Mouse (Mus musculus): ENCODE results near the gene Pdzrn3.

The Pdzrn3 gene

GRCm38 (mm10) chr6:101377167-101377934, at the start of gene Pdzrn3:
Pdzrn3 (minus strand) TSS chr6:101377897.
- DNase-seq (ENCODE audit: low read depth), result no peak

DNA sequence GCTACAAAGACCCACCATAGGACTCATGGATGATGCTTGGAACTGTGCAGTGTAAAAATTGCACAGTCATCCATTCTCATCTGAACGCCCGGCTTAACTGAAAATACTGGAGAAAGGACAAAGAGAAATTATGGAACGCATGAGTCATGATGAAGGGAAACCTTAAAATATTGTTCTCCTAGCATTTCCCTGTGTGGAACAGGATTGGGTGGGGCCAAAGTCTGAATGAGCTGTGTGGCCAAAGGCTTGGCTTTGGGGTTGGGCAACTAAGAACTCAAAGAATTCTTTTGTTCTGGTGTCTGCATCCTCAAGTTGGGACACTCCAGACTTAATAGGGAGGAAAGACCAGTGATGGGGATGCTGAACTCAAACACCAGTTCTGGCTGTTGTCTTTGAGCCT, 49.6 kb upstream of the Pdzrn3 start:
- no peak for DNase-seq (ENCODE audit: low read depth)

DNA sequence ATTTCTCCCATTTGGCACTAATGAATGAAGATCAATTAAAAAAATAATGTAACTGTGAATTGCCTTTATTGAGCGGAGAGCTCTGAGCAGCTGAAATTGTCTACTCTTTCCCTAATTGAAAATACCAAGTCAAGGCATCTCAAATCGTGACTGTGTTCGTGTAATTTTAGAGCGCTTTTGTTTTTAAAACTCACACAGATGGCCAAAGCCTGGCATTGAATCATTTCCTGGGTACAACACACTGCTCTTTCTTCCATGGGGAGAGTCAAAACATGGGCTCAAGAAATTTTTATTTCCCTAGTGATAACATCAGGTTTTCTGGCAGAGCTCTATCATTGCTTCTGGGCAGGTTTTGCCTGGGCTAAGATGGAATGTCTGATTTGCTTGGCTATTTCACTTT, 48.6 kb upstream of the Pdzrn3 start:
- DNase-seq (ENCODE audit: low read depth), result no peak

GRCm38 (mm10) chr6:101422084-101422954, 44.6 kb upstream of the Pdzrn3 start:
- DNase-seq (ENCODE audit: low read depth), result no peak

GRCm38 (mm10) chr6:101418213-101418612, 40.5 kb upstream of the Pdzrn3 start:
- no peak for DNase-seq (ENCODE audit: low read depth)

- DNase-seq (ENCODE audit: low read depth), result no peak
Measured at GRCm38 (mm10) chr6:101411701-101412100, 34.0 kb upstream of the Pdzrn3 start.

DNA sequence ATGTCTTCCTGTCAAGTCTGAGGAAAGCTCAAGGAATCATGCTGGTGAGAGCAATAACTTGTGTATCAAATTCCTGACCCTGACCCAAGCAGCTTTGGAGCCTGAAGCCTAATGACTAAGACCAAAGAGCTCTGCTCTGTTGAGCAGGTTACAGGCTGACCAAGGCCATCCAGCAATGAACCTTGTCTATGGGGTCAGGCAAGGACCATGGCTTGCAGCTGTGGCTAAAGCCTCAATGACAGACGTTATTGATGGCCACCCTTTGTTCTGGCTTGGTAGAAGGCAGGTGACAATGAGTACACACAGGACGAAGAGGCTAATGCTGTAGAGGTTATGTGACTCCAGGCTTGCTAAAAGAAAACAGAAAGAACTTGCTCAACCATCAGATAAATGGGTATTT, 33.4 kb upstream of the Pdzrn3 start:
- no peak for DNase-seq (ENCODE audit: low read depth)

DNA sequence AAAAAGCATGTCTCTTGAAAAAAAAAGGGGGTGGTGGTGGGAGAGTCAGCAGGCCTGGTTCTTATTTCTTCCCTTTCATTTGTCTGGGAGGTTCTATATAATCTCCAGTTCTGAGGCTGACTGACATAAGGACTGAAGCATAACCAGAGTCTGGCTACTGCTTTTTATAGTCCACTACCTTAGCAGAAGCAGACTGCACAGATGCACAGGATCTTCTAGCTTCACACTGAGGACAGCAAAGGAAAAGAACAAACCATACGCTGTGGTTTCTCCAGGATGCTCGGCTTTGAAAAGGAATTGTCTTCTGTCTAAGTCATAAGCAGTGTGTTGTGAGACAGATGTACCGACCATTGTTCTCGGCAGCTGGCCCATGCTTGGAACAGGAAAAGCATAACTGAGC, 19.0 kb upstream of the Pdzrn3 start:
- no peak for DNase-seq (ENCODE audit: low read depth)

DNA sequence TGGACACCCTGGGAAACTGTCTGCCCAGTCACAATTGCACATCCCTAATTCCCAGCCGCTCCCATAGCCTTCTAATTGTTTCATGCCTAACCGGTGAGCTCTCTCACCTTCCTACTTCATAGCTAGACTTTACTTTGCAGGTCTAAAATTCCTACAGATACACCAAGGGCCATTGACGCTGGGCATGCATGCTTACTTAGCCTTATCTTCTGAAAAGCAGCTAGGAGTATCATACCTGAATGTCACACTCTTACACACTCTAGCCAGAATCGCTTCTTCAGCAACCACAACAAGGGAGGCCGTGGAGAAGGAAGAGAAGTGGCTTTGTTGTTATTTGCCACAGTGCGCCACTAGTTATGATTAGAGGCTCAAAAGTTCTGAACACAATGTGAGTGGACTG, 18.2 kb upstream of the Pdzrn3 start:
- DNase-seq (ENCODE audit: low read depth), result no peak

- no peak for DNase-seq (ENCODE audit: low read depth)
Measured at GRCm38 (mm10) chr6:101392801-101393117, 15.1 kb upstream of the Pdzrn3 start.

- DNase-seq (ENCODE audit: low read depth), result no peak
Measured at GRCm38 (mm10) chr6:101392107-101392800, 14.6 kb upstream of the Pdzrn3 start.

- DNase-seq (ENCODE audit: low read depth), result no peak
Measured at GRCm38 (mm10) chr6:101385490-101385889, 7.8 kb upstream of the Pdzrn3 start.

DNA sequence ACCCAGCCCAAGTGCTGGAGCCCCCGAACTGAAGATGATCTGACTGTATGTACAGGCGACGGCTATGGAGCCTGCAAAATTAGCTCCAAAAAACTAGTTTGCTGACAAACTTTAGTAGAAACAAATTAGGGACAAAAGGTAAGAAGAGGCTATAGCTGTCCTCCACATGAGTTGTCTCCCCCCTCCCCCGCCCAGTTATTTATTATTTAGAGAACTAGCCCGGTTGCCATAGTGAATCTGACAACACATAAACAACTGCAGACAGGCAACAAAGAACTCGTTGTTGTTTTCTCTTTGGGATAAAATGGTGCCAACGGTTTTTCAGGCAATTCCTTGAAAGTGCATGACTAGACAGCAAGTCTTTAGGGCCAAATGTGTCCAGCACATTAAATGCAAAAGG, 7.3 kb upstream of the Pdzrn3 start:
- no peak for DNase-seq (ENCODE audit: low read depth)

GRCm38 (mm10) chr6:101384476-101384875, 6.8 kb upstream of the Pdzrn3 start:
- no peak for DNase-seq (ENCODE audit: low read depth)

DNA sequence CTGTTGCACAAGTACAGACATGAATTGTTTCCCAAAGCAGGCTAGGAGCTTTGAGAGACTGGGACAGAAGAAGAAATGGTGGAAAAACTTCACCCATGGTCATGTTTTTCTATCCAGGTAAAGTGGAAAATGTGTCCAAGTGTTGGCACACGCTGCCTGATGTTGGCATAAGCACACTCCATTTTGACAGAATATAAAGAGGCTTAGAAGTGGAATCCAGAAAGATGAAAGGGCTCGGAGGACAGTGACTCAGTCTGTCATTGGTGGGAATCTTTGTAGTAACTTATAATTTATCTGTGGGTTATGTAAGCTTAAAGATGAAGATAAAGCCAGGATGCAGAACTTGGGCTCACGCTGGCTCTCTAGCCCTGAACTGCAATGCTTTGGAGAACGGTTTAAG, 5.2 kb upstream of the Pdzrn3 start:
- no peak for DNase-seq (ENCODE audit: low read depth)

DNA sequence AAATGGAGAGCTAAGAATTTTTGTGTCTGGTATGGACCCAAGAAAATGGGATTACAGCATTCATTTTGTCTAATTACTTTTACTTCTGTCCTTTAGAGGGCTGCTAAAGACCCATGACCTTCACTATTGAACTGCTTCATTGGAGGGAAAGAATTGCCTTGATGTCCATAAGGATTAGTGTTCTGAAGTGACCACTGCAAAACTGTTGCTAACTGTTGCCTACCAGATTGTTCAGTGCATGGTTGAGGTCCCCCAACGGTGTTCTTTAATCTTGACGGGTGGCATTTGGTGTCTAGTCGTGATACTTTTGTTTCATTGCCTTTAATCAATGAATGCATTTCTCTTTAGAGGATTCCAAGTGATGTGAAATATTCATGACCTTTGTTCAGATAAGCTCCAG, 1.8 kb upstream of the Pdzrn3 start:
- no peak for DNase-seq (ENCODE audit: low read depth)

GRCm38 (mm10) chr6:101377935-101378609, 375 bp upstream of the Pdzrn3 start:
- no peak for DNase-seq (ENCODE audit: low read depth)

GRCm38 (mm10) chr6:101376511-101377166, 1.1 kb downstream of the Pdzrn3 start:
- DNase-seq (ENCODE audit: low read depth), result no peak

- no peak for DNase-seq (ENCODE audit: low read depth)
Measured at GRCm38 (mm10) chr6:101376049-101376448, 1.6 kb downstream of the Pdzrn3 start.

DNA sequence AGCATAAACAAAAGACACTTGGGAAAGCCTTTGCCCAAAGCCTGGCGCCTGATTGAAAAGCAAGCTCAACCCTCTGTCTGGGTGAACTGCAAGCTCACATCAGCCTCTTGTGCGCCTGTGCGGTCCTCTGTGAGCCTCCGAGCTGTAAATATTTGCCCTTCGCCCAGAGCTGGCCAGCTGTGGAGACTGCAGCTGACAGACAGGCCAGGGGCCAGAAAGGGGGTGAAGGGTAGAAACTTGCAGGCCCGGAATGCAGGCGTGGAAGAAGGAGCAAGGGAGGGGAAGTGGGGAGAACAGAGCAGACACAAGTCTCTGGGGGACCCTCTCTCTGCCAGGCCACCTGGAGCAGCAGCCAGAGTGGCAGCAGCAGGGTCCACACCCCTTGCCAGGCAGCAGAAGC, 3.0 kb downstream of the Pdzrn3 start:
- no peak for DNase-seq (ENCODE audit: low read depth)

DNA sequence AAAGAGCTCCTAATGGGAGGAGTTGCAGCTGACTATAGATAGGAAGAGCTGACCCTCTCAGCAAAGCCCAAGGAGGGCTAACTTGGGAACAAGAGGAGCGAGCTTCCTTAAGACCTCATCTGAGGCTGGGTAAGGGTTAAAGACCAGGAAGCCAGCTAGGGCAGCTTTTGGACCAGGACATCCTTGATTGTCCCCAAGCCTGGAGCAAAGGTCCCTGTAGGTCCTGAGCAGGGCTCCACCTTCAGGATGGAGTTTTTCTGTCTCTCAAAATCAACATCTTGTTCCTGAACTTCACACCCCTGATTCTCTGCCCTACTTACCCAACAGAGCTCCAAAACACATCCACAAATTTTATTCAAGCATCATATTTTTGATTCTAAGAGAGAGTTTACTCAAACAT, 3.5 kb downstream of the Pdzrn3 start:
- DNase-seq (ENCODE audit: low read depth), result no peak

- DNase-seq (ENCODE audit: low read depth), result no peak
Measured at GRCm38 (mm10) chr6:101372982-101373381, 4.7 kb downstream of the Pdzrn3 start.
